Mouse (Mus musculus): Measurements from ENCODE around the gene P2rx5.

Gene P2rx5

DNA sequence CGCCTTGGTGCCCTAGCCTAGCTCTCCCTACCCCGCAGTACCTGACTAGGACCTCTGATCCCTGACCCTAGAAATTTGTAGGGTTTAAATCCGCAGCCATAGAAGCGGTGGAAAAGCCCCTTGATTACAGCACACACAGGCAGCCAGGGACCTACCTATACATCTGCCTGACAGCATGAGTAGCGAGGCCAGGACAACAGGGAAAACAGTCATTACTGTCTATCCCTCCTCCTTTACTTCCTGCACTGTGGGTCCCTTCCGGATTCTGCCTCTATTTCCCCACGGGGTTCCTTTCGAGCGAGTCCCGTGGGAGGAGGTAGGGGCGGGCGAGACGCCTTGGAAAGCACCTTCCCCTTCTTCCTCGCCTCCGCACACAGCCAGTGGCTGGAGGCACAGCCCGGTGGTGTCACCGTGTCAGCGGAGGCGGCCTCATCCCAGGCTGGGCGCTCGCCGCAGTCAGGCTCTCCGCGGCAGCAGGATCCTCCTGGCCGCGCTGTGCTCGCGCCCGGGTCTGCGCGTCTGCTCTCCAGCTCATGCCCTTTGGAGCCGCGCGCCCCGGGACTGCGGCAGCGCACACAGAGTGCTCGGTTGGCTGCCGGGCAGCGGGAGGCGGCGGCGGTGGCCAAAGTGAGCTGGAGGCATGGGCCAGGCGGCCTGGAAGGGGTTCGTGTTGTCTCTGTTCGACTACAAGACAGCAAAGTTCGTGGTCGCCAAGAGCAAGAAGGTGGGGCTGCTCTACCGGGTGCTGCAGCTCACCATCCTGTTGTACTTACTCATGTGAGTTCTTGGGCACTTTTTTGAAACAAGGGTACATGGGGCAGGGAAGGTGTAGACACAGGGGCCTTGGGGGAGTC, at the start of gene P2rx5:
Gene P2rx5 (plus strand): TSS at position 465 of the 854 bp plus-strand sequence.
- in situ Hi-C loops (cut with MboI, MseI): no loop called here

DNA sequence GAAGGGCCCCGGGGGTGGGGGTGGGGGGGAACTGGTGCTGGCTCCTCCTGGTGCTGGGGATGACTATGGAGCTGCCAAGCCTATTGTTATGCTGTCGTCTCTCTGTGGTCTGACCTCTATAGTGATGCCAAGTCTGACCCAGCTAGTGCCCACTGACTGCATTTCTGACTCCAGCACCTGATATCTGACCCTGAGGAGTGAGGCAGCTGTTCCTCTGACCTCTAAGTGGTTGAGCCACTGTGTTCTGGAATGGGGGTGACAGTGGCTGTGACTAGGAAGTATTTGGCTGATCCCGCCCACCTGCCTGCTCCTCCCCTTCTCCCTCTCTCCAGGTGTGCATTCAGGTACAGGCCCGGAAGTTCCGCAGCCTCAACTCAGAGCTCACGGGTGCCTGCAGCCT, 48.8 kb upstream of the P2rx5 start:
- in situ Hi-C loops (cut with MboI, MseI): no loop called here

DNA sequence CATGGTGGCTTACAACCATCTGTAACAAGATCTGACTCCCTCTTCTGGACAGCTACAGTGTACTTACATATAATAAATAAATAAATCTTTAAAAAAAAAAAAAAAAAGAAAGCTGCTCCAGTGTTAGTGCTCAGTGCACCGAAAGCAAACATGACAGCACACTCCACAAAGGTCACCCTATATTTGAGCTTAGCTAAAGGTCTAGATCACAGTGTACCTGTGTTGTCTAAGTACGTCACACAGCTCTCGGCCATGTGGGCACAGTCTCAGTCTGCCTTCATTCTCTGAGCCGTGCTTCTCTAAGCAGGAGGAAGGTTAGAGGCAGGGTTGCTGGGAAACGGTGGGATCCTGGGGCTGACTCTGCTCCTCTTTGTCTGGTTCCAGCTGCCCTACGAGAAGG, 33.7 kb upstream of the P2rx5 start:
- in situ Hi-C loops (cut with MboI, MseI): loop anchor here (25.0 kb wide), 1 partner anchor 611 kb away; no protein-coding TSS in a partner anchor

DNA sequence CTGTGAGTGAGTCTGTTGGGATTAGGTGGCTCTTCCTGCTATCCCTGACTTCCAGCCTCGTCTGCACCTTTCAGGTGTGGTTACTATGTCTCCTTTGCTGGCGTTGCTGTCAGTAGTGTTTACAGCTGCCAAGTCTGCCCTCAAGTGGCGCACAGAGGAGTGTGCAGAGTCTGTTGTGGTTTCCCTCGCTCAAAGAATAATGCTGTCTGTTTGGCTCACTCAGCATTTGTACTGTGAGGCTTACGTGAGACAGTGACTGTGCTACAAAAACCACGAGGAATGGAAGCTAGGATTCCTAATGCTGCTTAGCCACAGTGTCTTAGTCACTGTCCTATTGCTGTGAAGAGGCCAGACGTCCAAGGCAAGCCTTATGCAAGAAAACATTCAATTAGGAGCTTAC, 29.2 kb upstream of the P2rx5 start:
- in situ Hi-C loops (cut with MboI, MseI): loop anchor here (10.0 to 25.0 kb wide), 2 partner anchors 606 to 1244 kb away; no protein-coding TSS in a partner anchor

DNA sequence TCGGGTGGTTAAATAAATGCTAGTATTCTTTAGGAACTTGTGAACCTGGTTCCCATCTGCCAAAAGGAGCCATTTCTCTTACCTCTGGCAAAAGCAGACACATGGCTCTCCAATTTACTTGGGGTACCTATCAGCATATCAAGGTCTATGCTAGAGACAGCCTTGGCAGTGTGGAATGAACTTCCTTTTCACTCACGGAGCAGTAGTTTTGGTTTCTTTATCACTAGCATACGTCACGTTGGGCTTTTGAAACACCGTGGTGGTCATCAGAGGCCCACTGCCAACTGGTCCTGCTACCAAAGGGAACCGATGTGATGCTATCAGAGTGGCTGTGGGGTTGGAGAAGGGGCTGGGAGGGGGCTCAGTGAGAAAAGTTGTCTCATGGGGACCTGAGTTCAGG, 27.2 kb upstream of the P2rx5 start:
- in situ Hi-C loops (cut with MboI, MseI): loop anchor here (10.0 to 25.0 kb wide), 2 partner anchors 604 to 1242 kb away; no protein-coding TSS in a partner anchor

DNA sequence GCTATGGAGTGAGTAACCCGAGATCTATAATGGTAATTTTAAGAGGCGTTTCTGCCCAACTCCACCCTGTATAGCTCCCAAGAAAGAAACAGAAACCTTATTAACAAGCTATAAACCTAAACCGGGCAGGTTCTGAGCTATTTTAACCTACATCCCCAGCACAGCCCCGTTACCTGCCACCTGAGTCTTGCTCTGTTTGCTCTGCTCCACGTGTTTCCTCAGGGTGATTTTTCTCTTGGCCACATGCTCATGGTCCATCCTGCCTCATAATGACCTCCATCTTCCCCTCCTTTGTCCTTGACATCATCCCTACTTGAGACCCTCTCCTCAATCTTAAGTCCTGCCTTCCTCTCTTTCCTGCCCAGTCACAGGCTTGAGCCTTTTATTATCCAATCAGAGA, 26.0 kb upstream of the P2rx5 start:
- in situ Hi-C loops (cut with MboI, MseI): loop anchor here (10.0 to 25.0 kb wide), 2 partner anchors 603 to 1241 kb away; no protein-coding TSS in a partner anchor

DNA sequence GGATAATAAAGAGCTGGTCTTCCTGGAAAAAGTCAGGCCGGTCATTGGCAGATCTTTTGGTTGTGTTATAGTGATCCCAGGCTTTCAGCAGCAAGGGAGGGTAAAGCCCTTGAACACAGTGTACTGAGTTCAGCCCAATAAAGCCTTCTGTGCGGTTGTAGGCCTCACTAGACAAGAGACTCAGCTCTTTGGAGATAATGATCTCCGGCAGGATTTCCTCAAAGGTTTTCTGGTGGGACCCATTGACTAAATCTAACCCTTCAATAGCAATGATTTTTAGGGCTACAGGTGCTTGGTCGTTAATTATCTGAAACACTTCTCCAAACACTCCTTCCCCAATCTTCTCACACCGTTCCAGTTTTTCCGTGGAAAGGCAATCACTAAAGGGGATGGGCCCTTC, 23.6 kb upstream of the P2rx5 start:
- in situ Hi-C loops (cut with MboI, MseI): loop anchor here (5.0 to 25.0 kb wide), 3 partner anchors 41 to 1238 kb away; partner anchors contain the start of genes Emc6 and Tax1bp3

DNA sequence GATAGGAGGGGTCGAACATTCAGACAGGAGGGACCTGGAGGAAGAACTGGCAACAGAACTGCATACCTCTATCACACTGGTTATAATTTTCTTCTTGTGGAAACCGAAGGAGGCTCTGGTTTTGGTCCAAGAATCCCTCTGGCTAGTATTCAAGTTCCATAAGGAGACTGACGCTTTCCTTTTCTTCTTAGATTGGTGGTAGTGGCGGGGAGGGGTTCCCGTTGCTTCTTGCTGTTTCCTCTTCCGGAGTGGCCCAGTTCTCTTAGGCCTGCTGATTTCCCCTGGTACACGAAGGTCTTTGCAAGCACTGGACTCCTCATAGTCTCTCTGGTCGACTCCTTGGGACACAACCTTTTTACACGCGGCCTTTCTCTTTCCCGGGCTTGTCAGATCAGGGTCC, 23.1 kb upstream of the P2rx5 start:
- in situ Hi-C loops (cut with MboI, MseI): loop anchor here (5.0 to 25.0 kb wide), 3 partner anchors 40 to 1238 kb away; partner anchors contain the start of genes Emc6 and Tax1bp3

DNA sequence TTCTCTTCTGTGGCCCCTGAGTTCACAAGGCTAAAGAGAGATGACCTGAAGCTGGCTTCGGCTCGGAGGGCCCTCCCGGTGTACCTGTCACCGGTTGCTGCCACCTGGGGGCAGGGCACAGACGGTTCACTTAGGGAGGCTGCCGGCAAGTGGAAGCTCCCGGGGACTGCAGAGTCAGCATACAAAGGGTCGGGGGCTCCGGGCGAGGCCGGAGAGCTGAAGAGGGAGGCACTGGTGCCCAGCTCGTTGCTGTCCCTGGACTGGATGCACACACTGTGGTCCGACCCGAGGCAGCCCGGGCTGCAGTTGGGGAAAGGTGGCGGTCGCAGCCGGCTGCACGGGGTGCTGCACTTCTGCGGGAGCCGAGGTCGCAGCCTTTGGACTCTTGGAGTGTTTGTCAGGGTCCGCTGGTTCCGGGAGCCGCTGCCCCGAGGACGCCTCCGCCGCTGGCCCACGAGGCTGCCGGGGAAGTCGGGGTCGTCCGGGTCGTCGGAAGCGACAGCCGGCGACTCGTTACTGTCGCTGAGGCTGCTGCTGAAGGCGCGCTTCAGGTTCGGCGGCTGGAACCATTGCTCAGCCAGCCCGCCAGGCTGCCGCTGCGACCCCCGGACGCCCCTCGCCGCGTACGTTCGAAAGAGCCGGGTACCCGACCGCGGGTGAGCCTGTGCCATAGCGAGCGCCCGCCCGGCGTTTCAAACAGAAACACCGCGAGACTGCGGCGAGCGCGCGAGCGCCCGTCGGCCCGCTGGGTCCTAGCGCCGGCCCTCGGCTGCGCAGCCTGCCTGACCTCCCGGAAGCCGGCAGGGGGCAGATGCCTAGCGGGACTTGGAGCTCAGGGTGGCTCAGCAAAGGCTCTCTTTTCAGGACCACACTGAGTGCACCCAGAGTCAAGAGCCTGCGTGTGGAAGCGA, 22.4 kb upstream of the P2rx5 start, which contains the start of gene Haspin:
Gene Haspin (minus strand): TSS at position 704 of the 911 bp plus-strand sequence.
- in situ Hi-C loops (cut with MboI, MseI): loop anchor here (5.0 to 25.0 kb wide), 3 partner anchors 39 to 1237 kb away; partner anchors contain the start of genes Emc6 and Tax1bp3

DNA sequence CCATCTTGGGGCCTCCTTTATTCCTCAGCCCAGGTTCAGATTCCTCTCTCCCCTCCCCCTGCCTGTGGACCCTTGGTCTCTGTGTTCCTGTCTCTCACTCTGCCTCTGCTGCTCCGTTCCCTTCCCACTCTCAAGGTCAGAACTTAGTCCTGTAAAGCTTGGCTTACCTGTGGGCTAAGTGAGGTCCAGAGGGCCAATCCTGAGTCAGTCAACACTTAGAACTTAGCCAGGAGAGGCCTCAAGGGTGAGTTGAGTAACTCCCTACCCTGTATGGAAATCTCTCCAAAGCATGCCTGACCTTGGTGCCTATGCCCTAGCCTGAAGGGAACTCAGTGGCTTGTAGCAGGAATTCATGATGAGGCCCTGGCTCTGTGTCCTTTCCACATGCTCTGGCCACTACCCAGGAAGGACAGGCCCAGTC, 15.9 kb upstream of the P2rx5 start:
- in situ Hi-C loops (cut with MboI, MseI): loop anchor here (25.0 kb wide), 1 partner anchor 593 kb away; no protein-coding TSS in a partner anchor

DNA sequence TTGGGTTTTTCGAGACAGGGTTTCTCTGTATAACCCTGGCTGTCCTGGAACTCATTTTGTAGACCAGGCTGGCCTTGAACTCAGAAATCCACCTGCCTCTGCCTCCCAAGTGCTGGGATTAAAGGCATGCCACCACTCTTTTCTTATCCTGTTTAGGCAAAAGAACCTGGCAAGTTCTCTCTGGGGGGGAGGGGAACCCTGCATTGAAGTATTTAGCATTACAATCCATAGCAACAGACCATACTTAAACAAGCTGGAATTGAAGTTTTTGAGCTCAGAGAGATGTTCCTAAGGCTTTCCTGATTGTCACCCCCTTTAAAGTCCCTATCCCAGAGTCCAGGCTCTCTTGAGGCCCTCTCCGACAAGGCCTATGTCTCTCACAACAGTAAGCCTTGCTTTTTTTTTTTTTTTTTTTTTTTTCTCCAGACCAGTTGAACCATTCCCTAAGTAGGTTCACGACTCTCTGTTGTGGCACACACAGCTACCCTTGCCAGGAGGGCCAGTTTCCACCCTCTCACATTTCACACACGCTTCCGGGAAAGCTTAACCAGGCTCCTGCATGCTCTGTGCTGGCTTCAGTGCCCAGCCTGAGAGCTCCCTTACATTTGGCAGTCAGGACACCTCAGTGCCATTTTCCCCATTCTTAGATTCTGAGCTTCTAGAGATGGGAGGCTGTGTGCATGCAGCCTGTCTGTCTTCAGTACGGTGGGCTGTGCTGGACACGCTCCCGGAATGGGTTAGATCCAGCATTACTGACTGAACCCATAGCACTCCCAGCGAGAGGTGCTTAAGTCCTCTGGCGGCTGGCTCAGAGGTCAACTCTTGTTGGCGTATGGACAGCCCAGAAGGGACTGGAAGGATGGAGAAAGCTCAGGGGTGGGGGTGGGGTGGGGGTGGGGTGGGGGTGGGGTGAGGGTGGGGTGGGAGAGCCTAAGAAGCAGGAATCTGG, 13.9 kb upstream of the P2rx5 start:
- in situ Hi-C loops (cut with MboI, MseI): loop anchor here (25.0 kb wide), 1 partner anchor 591 kb away; no protein-coding TSS in a partner anchor

DNA sequence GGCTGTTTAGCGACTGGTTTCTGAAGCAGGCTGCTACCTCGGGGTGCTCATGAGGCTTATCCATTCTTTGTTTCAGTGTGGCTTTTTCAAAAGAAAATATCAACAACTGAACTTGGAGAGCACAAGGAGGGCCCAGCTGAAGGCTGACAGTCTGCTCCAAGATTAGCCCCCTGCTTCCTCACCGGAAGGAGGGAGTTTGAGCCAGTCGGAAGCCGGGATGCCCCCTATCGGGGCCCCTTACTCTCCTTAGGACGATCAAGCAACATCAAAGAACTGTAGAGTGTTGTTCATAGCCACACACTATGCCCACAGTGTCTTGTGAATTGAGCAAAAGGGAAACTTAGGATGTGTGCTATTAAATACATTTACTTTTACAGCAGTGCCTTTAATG, 13.3 kb upstream of the P2rx5 start:
- in situ Hi-C loops (cut with MboI, MseI): loop anchor here (25.0 kb wide), 1 partner anchor 590 kb away; no protein-coding TSS in a partner anchor

DNA sequence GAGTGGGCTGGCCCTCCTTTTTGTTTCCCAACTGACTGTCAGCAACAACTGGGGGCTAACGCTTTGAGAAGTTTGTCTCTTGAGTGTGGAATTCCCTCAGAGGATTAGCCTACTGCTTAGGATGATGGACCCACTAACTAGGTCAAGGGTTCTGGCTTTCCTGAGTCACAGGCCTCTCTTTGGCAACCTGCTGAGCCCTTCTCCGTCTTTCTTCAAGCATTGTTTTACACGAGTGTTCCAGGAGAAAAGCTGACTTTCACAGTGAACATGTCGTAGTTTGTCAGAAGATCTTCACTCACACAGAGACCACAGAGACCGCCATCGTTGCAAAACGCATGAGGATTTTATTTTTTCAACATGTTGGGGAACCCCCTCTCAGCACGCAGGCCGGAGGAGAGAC, 12.0 kb upstream of the P2rx5 start:
- in situ Hi-C loops (cut with MboI, MseI): loop anchor here (25.0 kb wide), 1 partner anchor 589 kb away; no protein-coding TSS in a partner anchor

DNA sequence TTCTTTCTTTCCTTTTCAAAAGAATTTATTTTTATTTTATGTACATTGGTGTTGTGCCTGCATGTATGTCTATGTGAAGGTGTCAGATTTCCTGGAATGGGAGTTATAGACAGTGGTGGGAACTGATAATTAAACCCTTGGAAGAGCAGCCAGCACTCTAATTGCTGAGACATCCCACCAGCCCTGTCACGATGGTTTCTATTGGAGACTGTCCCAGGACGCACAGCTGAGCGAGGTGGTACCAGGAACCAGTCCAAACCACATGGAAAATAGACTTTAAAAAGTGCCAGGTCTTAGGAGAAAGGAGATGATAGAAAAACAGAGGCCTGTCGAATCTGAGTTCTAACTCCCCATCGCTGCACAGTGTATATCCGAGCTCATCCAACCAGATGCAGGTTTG, 5.2 kb upstream of the P2rx5 start:
- in situ Hi-C loops (cut with MboI, MseI): no loop called here

DNA sequence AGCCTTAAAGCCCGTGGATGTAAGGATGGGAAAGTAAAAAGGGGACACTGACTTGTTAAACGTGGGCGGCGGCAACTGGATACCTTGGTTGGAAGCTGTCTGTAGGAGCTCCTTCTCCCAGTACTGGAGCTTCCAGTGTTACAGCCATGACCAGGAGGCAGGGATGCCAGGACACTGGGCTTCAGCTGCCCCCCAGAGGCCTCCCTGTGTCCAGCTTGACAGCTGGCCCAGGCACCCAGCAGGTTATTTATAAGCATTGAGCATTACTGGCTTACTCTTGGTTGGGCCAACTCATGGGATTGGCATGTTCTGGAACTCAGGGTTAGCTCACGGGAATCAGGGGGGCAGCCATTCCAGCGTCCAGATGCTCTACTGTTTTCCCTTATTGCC, 585 bp downstream of the P2rx5 start:
- in situ Hi-C loops (cut with MboI, MseI): no loop called here

DNA sequence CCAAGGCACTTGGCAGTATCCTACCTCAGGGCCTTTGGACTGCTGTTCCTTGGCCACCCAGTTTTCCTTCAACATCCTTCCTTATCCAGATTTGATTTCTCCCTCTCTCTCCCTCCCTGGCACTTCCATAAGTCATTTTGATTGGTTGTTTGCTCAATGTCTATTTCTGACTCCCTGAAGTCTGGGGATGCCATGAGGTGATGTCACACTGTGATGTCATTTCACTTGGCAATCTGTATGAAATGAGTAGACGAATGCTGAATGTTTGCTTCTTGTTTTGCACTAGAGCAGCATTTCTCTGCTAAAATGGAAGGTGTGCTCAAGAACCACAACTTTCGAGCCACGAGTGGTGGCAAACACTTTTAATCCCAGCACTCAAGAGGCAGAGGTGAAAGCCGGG, 1.4 kb downstream of the P2rx5 start:
- in situ Hi-C loops (cut with MboI, MseI): no loop called here

DNA sequence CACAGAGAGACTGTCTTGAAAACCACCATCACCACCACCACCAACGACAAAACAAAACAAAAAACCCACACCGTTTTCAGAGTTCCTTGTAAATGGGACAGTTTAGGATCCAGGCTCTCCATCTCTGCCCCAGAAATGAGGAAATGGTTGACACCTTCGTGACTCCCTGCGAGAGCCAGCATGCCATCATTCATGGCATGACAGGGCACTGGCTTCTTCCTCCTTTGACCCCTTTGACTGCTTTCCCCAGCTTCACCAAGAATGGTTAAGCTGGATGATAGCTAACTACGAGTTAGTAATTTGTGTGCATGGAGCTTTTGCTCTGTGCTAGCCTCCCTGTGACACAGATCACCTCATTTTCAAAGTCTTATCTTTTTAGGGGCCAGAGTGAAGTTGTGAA, 2.1 kb downstream of the P2rx5 start:
- in situ Hi-C loops (cut with MboI, MseI): no loop called here

DNA sequence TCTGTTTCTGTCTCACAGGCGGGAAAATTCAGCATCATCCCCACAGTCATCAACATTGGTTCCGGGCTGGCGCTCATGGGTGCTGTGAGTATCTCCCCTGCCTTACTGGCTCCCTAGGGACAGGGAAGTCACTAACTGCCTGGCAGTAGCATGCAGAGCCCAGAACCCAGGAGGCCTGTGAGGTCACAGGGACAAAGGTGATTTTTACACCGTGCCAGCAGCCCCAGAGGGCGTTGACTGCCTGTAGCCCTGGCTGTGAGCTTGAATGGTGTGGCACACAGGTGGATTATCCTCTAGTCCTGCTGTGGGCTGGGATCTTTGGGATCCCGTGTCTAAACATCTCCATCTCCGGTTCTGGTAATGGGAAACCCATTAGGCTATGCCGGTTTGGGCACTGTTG, 7.8 kb downstream of the P2rx5 start:
- in situ Hi-C loops (cut with MboI, MseI): no loop called here

DNA sequence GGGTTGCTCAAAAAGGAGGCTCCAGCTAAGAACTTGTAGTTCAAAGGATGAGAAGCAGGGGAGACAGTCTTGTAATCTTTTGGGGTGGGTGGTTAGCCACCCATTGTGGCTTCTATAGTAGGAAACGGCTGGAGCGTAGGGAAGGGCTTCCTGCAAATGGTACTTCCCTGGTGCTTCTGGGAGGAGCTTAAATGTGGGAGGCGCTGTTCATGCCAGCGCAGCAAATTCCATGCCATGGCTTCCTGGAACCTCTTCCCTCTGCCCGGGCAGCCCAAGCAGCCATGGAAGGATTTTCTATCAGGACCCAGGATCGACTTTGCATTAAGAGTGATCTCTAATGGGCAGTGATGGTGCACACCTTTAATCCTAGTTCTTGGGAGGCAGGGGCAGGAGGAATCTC, 8.4 kb downstream of the P2rx5 start:
- in situ Hi-C loops (cut with MboI, MseI): no loop called here

DNA sequence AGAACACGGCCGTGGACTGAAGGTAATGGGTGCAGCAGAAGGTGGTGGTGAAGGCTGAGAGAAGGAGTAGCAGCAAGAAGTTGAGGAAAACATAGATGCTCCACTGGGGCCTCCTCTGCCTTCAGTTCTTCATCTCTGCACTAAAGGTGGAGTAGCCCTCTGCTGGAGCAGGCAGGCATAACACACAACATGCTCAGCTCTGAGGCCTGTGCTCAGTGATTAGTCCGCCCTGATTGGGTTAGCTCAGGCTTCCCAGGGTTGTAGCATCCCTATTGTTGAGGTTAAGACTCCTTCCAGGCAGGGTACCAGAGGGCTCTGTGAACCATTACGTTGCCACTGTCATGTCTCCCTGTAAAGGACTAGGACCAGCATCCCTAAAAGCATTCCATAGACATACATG, 9.0 kb downstream of the P2rx5 start:
- in situ Hi-C loops (cut with MboI, MseI): no loop called here

Data from T-helper 2 cell (primary cell).